Mouse (Mus musculus) hindbrain, embryonic 12.5 days (tissue): ENCODE data around the gene Defb20. TPM values are rescaled to one million over a fixed set of nuclear protein-coding genes. Genes with fewer than 3 reads are reported as not detected.

Experiments
- ATAC-seq: fragments of 200-750 bp; cut with Nextera tagmentation; 2 replicates; pipeline ENCODE4 v1.8.0; 2017; ENCODE audit warnings: moderate TSS enrichment; ENCODE audit not compliant: low FRiP score
- H3K27ac ChIP-seq: fragments of 300-500 bp; sonication (generic); 2 replicates; pipeline ENCODE4 v1.5.1; 2016; ENCODE audit warnings: mild to moderate bottlenecking
- H3K27me3 ChIP-seq: fragments of 300-500 bp; sonication (generic); 2 replicates; pipeline ENCODE4 v1.6.1; 2016; ENCODE audit warnings: mild to moderate bottlenecking
- H3K36me3 ChIP-seq: fragments of 300-500 bp; sonication (generic); 2 replicates; pipeline ENCODE4 v1.6.1; 2016; ENCODE audit warnings: mild to moderate bottlenecking
- H3K4me1 ChIP-seq: fragments of 300-500 bp; sonication (generic); 2 replicates; pipeline ENCODE4 v1.6.1; 2016
- H3K4me2 ChIP-seq: fragments of 300-500 bp; sonication (generic); replicated peaks from 2 replicates; pipeline ENCODE4 v1.6.1; 2016; ENCODE audit warnings: mild to moderate bottlenecking
- H3K4me3 ChIP-seq: fragments of 300-500 bp; sonication (generic); 2 replicates; pipeline ENCODE4 v1.5.1; 2016; ENCODE audit warnings: mild to moderate bottlenecking
- H3K9ac ChIP-seq: fragments of 300-500 bp; sonication (generic); 2 replicates; pipeline ENCODE4 v1.6.1; 2016; ENCODE audit warnings: mild to moderate bottlenecking, moderate library complexity
- H3K9me3 ChIP-seq: fragments of 300-500 bp; sonication (generic); replicated peaks from 2 replicates; pipeline ENCODE4 v1.6.1; 2016; ENCODE audit warnings: mild to moderate bottlenecking
- WGBS: fragments of 180-500 bp; shearing (Covaris S2); methylation state at CpG from one replicate; pipeline ENCODE4 v1.1.7; 2016; 5-methylcytosine and 5-hydroxymethylcytosine counted together
- polyA plus RNA-seq: library from polyadenylated mRNA; unstranded; fragments of >200 nt; fragmentation: Nextera tagmentation; extraction: Ambion mirVana; gene quantifications from 2 replicates; pipeline ENCODE4 v1.2.1, GENCODE M21; 2016

The Defb20 gene
- polyA plus RNA-seq, 1 experiment from 2014 or later, result not detected

GRCm38 (mm10) chr2:152452101-152452781, 24.6 kb upstream of the Defb20 start:
- Histone ChIP-seq H3K9ac (no peak overlapping the region), H3K4me1 (no peaks in the 10 kb centered on the region), H3K27me3 (no peaks in the 10 kb centered on the region), H3K4me3 (no peak overlapping the region), H3K27ac (no peak overlapping the region), H3K9me3 (no peaks in the 10 kb centered on the region), H3K36me3 (no peaks in the 10 kb centered on the region), H3K4me2 (no peak overlapping the region)
- ATAC-seq, result no peak
- WGBS, result 77% methylated on average over 4 of the region's 4 CpGs

- no peak overlapping the region for H3K27ac ChIP-seq
- H3K4me3 ChIP-seq, result no peak overlapping the region
- H3K9ac ChIP-seq, result no peak overlapping the region
- no peaks in the 10 kb centered on the region for H3K9me3 ChIP-seq
- H3K4me1 ChIP-seq, result no peaks in the 10 kb centered on the region
- ATAC-seq, result no peak
- no peaks in the 10 kb centered on the region for H3K36me3 ChIP-seq
- 60% methylated on average over 13 of the region's 13 CpGs for WGBS
- H3K4me2 ChIP-seq, result no peak overlapping the region
- peaks cover 3% of the 10 kb centered on the region; the same call in 1 of the 2 replicates for H3K27me3 ChIP-seq
Measured at GRCm38 (mm10) chr2:152459241-152459640, 17.6 kb upstream of the Defb20 start.

DNA sequence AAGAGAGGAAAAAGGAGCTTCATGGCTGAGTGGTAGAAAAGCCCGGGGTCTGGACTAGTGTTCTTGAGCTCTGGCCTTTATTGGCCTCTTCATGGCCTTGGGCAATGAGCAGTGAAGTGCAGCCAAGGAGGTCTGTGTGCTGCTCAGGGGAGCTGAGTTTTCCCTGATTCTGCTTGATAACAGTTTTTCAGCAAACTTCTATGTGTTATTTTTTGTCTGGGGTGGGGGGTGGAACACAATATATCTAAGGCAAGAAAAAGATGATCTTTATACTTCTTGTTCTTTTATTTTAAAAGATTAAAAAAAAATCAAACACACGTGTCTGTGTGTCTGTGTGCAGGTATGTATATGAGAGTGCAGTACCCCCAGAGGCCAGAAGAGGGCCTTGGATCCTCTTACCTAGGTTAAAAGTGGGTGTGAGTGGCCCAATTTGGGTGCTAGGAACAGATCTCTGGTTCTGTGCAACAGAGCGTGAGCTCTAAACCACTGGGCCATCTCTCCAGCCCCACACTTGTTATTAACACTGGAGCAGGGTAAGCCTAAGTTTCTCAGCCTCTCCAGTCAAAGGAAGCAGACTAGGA, 12.2 kb upstream of the Defb20 start, which contains the start of gene Defb23:
TSS of gene Defb23 (minus strand) at position 51 of the 581 bp plus-strand sequence.
- WGBS, result 99% methylated on average over 3 of the region's 3 CpGs
- Histone ChIP-seq H3K4me3 (no peak within 1 kb of the TSS), H3K4me2 (no peak within 1 kb of the TSS), H3K9me3 (0 out of 2 replicates have a peak, but pooled peaks cover 3% of the 10 kb centered on the region), H3K9ac (no peak within 1 kb of the TSS), H3K4me1 (no peaks in the 10 kb centered on the region), H3K27ac (no peak within 1 kb of the TSS), H3K36me3 (no peaks in the 10 kb centered on the region), H3K27me3 (no peaks in the 10 kb centered on the region)
- ATAC-seq, result no peak

DNA sequence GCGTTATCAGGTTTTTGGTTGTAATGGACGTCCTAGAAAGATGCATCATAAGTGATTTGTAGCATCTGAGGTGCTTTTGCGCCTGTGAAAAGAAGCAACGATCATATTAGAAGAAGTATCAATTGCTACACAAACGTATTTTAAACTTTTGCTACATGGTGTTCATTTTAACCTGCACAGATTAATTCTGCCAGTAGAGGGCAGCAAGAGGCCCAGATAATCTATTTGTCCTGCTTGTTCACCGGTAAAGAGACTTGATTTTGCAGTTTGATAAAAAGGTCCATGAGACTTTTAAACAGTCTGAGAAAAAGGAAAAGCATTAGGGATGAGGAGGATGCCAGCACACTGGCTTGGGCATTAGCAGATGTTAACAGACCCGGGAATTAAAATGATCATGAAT, 5.9 kb upstream of the Defb20 start:
- Histone ChIP-seq H3K9ac (no peak overlapping the region), H3K27ac (no peak overlapping the region), H3K4me2 (no peak overlapping the region), H3K4me1 (no peaks in the 10 kb centered on the region), H3K9me3 (no peaks in the 10 kb centered on the region), H3K27me3 (no peaks in the 10 kb centered on the region), H3K36me3 (no peaks in the 10 kb centered on the region), H3K4me3 (no peak overlapping the region)
- WGBS, result 38% methylated on average over 7 of the region's 7 CpGs
- ATAC-seq, result no peak

DNA sequence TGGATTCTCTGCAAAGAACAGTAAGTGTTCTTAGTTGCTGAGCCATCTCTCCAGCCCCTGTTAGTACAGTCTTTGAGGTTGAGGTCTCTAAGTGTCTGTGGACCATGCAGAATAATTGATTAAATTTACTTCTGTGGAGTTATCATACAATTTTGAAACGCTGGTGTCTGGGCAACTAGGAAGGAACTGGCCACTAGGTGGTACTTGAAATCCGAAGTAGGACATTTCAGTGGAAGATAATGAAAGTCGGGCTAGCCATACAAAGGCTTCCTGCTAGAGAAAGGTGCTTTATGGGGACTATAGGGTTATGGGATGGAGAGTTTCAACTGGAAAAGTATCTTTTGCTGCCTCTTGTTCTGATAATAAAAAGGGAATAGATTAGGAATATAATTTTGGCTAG, 4.4 kb upstream of the Defb20 start:
- Histone ChIP-seq H3K9ac (no peak overlapping the region), H3K27me3 (no peaks in the 10 kb centered on the region), H3K36me3 (no peaks in the 10 kb centered on the region), H3K9me3 (no peaks in the 10 kb centered on the region), H3K4me2 (no peak overlapping the region), H3K27ac (no peak overlapping the region), H3K4me1 (no peaks in the 10 kb centered on the region), H3K4me3 (no peak overlapping the region)
- ATAC-seq, result no peak
- 32% methylated on average over 3 of the region's 3 CpGs for WGBS

DNA sequence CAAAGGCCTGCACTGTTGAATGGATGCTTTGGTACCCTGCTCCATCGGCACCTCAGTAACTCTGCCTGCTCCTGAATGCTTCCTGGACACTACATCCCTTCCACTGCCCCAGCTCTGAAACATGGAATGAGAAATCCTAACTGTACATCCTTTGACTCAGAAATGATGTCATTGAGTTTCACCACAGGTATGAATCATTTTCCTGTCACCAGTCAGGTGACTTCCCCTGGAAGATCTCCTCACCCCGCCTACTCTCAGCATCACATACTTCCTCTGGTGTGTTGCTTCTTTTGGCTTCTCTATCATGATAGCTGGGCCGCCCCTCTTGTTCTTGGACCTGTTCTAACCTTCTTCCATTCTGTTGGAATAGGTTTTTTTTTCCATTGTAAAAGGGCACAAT, 4.0 kb downstream of the Defb20 start:
- Histone ChIP-seq H3K9me3 (no peaks in the 10 kb centered on the region), H3K27ac (no peak overlapping the region), H3K36me3 (no peaks in the 10 kb centered on the region), H3K9ac (no peak overlapping the region), H3K4me1 (no peaks in the 10 kb centered on the region), H3K4me3 (no peak overlapping the region), H3K4me2 (no peak overlapping the region), H3K27me3 (no peaks in the 10 kb centered on the region)
- no peak for ATAC-seq
- WGBS, result 83% methylated on average over 3 of the region's 3 CpGs

DNA sequence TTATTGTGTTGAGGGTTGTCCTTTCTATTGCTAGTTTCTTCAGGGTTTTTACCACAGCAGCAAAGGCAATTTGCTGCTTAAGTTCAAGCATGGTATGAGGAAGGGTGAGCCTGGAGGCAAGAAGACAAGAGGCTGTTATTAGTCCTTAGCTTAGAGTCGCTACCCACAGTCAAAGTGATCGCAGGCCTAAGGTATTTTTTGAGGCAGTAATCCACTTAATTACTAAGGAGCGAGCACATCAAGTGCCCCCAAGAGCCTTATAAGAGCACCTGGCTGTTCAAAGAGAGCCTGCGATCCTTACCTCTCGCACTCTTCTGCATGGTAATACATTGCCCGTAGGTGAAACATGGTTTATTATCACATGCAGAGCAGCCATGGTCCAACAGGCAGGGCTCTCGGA, 4.9 kb downstream of the Defb20 start:
- Histone ChIP-seq H3K9ac (no peak overlapping the region), H3K4me1 (no peaks in the 10 kb centered on the region), H3K4me3 (no peak overlapping the region), H3K36me3 (no peaks in the 10 kb centered on the region), H3K27me3 (no peaks in the 10 kb centered on the region), H3K27ac (no peak overlapping the region), H3K9me3 (no peaks in the 10 kb centered on the region), H3K4me2 (no peak overlapping the region)
- no peak for ATAC-seq
- WGBS, result 93% methylated on average over 7 of the region's 7 CpGs

GRCm38 (mm10) chr2:152487024-152487423, 10.2 kb downstream of the Defb20 start:
- Histone ChIP-seq H3K4me3 (no peak overlapping the region), H3K27ac (no peak overlapping the region), H3K4me1 (no peaks in the 10 kb centered on the region), H3K27me3 (no peaks in the 10 kb centered on the region), H3K4me2 (no peak overlapping the region), H3K36me3 (no peaks in the 10 kb centered on the region), H3K9me3 (no peaks in the 10 kb centered on the region), H3K9ac (no peak overlapping the region)
- no peak for ATAC-seq
- 78% methylated on average over 2 of the region's 2 CpGs for WGBS

DNA sequence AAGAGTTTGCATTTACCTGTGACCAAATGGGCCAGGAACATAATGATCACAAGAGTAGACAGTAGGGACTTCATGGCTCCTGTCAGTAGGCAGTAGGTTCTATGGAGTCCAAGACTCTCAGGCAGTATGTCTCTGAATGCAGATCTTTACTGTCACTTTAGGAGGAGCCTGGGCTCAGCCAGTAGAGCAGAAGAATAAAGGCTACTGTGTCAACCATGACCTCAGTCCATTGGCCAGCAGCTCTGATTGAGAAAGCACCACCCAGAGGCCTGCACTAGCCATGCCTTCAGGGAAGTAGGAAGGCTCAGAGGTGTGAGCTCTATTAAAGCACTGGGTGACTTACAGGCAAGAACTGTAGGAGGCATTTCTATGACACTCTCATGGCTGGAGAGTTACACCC, 13.2 kb downstream of the Defb20 start, which contains the start of gene Defb22:
TSS of gene Defb22 (minus strand) at position 101 of the 400 bp plus-strand sequence.
- Histone ChIP-seq H3K9me3 (no peaks in the 10 kb centered on the region), H3K9ac (no peak within 1 kb of the TSS), H3K27ac (no peak within 1 kb of the TSS), H3K4me2 (no peak within 1 kb of the TSS), H3K36me3 (no peaks in the 10 kb centered on the region), H3K4me3 (no peak within 1 kb of the TSS), H3K27me3 (no peaks in the 10 kb centered on the region), H3K4me1 (no peaks in the 10 kb centered on the region)
- no peak for ATAC-seq

GRCm38 (mm10) chr2:152493151-152493550, 16.3 kb downstream of the Defb20 start:
- H3K9me3 ChIP-seq, result no peaks in the 10 kb centered on the region
- H3K4me3 ChIP-seq, result no peak overlapping the region
- no peaks in the 10 kb centered on the region for H3K27me3 ChIP-seq
- WGBS, result 73% methylated on average over 6 of the region's 6 CpGs
- no peak overlapping the region for H3K27ac ChIP-seq
- no peaks in the 10 kb centered on the region for H3K4me1 ChIP-seq
- H3K36me3 ChIP-seq, result no peaks in the 10 kb centered on the region
- H3K9ac ChIP-seq, result no peak overlapping the region
- no peak for ATAC-seq
- no peak overlapping the region for H3K4me2 ChIP-seq

GRCm38 (mm10) chr2:152498020-152498419, 21.2 kb downstream of the Defb20 start:
- Histone ChIP-seq H3K27me3 (no peaks in the 10 kb centered on the region), H3K9me3 (no peaks in the 10 kb centered on the region), H3K36me3 (no peaks in the 10 kb centered on the region), H3K4me2 (no peak overlapping the region), H3K27ac (no peak overlapping the region), H3K4me1 (no peaks in the 10 kb centered on the region), H3K9ac (no peak overlapping the region), H3K4me3 (no peak overlapping the region)
- 77% methylated on average over 6 of the region's 6 CpGs for WGBS
- ATAC-seq, result no peak

- Histone ChIP-seq H3K36me3 (no peaks in the 10 kb centered on the region), H3K27ac (no peak overlapping the region), H3K4me2 (no peak overlapping the region), H3K9ac (no peak overlapping the region), H3K9me3 (no peaks in the 10 kb centered on the region), H3K27me3 (no peaks in the 10 kb centered on the region), H3K4me3 (no peak overlapping the region), H3K4me1 (no peaks in the 10 kb centered on the region)
- no peak for ATAC-seq
- 78% methylated on average over 7 of the region's 7 CpGs for WGBS
Measured at GRCm38 (mm10) chr2:152500204-152500862, 23.5 kb downstream of the Defb20 start.

DNA sequence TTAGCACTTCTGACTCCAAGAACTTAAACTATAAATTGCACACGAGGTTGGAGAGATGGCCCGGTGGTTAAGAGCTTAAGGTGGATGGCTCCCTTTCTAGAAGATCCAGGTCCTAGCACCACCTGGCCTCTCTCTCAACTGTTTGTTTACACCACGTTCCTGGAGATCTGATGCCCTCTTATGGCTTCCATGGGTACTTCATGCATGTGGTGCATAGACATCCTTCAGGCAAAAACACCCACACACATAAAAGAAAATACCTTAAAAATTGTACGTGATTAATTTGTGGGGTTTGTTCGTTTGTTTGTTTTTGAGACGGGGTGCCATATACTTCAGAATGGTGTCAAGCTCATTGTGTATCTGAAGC, 24.0 kb downstream of the Defb20 start:
- Histone ChIP-seq H3K9ac (no peak overlapping the region), H3K27ac (no peak overlapping the region), H3K36me3 (no peaks in the 10 kb centered on the region), H3K9me3 (no peaks in the 10 kb centered on the region), H3K4me3 (no peak overlapping the region), H3K4me2 (no peak overlapping the region), H3K4me1 (no peaks in the 10 kb centered on the region), H3K27me3 (no peaks in the 10 kb centered on the region)
- 79% methylated on average over 6 of the region's 6 CpGs for WGBS
- no peak for ATAC-seq
